Mouse (Mus musculus) monocyte, adult 59 days (primary cell): ENCODE results near the gene Ctnnbl1. TPM values are rescaled to one million over a fixed set of nuclear protein-coding genes. Genes with fewer than 3 reads are reported as not detected.

Source experiments
- total RNA-seq, 2 experiments: library from RNA; stranded (reverse); gene quantifications; one replicate each; pipeline ENCODE4 v1.2.4; 2023

The Ctnnbl1 gene
- total RNA-seq: 10 to 100 TPM; 26.2 to 28.1 TPM

DNA sequence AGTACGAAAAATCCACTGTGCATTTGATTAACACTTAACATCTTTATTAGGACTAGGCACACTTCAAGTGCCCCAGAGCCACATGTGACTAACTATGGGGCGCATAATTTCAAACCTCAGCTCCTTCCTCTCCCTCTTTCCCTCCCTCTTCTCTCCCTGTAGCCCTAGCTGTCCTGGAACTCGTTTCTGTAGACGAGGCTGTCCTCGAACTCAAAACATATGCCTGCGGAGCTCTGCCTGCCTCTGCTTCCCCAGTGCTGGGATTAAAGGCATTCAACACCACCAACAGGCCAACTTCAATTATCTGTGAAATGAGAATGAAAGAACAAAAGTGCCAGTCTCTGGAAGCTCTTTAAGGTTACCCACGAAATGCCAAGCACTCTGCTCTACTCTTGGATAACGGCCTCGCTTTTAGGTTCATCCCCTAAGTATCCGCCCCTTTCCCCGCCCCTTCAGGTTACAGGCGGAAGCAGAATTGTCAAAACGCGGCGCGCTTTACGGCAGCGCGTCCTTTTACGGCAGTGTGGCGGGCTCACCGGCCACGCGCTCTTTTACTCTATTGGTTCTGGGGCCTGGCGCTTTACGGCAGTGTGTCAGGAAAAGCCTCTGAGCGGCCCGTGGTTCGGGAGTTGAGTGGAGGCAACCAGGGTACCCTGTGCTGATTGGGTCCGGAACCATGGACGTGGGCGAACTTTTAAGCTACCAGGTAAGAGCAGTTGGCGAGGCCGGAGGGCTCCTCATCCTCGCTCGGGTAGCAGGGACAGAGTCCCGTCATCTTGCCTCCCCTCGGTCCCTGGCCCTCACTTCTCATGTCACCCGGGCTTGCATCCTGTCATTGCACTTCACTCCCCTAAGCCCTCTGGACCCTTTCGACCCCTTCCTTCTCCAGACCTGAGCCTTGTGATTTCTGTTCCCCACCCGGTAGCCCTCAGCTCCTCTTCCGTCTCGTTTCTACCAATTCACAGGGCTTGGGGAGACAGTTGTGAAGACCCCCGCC, at the start of gene Ctnnbl1:
Gene Ctnnbl1 (plus strand): TSS at position 548 of the 997 bp plus-strand sequence.

DNA sequence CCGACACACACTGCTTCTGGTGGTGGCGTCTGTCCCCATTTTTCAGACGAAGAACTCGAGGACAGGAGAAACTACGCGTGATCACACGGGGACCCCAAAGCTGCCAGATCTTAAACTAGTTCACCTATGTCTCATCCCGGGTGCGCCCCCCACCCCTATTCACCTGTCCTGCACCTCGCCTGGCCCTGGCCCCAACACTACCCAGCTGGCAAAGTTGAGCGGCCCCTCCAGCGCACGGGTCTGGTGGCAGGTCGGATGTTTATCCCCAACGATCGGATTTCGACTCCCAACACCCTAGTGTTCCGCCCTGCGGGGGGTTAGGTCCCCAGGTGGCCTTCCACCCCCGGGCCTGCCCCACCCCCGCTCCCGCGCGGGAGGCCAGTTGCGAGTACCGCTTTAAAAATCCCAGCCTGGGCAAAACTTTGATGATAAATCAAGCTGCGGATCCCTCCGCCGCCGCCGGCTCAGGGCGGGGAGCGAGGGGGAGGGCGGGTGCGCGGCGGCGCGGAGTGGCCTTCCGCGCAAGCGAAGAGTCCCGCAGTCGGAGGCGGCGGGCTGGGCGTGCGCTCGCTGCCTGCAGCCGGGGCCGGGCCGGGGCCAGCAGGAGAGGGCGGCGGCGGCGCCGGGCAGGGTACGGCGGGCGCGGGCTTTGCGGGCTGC, 177.0 kb downstream of the Ctnnbl1 start, which contains the start of gene Vstm2l:
Gene Vstm2l (plus strand): TSS at position 549 of the 660 bp plus-strand sequence.

Other genes starting within 250 kb of the Ctnnbl1 start
- not detected for gene Nnat, start 177.3 kb upstream of the Ctnnbl1 start, total RNA-seq
- 10 to 100 TPM; 41.7 to 43.3 TPM for gene Blcap, start 166.1 kb upstream of the Ctnnbl1 start, total RNA-seq
- gene Vstm2l, start 177.3 kb downstream of the Ctnnbl1 start, total RNA-seq: not detected